ENCODE assay signal across 11 mouse cellular contexts in the genomic region with DNA sequence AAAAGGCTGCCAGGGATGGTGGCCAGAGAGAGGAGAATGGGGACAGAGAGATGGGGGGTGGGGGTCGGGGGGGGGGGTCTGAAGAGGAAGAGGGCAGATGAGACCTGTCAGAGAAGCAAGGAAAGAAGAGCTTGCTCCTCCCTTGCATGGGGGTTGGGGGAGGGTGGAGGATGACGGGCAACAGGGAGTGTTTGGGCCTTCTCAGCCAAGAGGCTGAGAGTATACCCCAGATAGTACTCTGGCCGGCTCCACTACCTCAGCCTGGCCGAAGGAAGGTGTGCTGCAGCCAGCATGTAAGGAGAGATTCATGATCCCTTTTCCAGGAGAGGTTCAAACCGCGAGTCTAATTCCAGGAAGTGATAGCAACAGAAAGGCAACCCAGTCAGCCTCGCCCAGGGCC. TPM values are rescaled to one million over a fixed set of nuclear protein-coding genes. Genes with fewer than 3 reads are reported as not detected.
DNase-seq lines count a peak whose midpoint lies in the region; ATAC-seq lines count a peak whose summit lies in the region.
"Had no signal": no experiment of that assay in that cellular context is flagged by ENCODE, and none has a peak within 500 bp of the region (broad histone marks: within the 10 kb centered on the region; RNA-seq: fewer than 3 reads in every experiment).

No protein-coding gene starts in this region.

- H3K27me3 ChIP-seq in embryonic facial prominence, embryonic 11.5 days (ENCODE audit: control insufficient read depth, insufficient read depth, low read length): no peaks in the 10 kb centered on the region
- H3K27me3 ChIP-seq in embryonic facial prominence, embryonic 10.5 days (replicated peaks; ENCODE audit: low read depth, poor library complexity, severe bottlenecking): peaks cover 18% of the 10 kb centered on the region
- no peaks in the 10 kb centered on the region for H3K27me3 ChIP-seq in embryonic facial prominence, embryonic 12.5 days
- no peaks in the 10 kb centered on the region for H3K27me3 ChIP-seq in midbrain, embryonic 14.5 days (ENCODE audit: control insufficient read depth, insufficient read depth, low read length)

- H3K9me3 ChIP-seq in embryonic facial prominence, embryonic 11.5 days (replicated peaks; ENCODE audit: control insufficient read depth, low read length): no peaks in the 10 kb centered on the region
- H3K9me3 ChIP-seq in embryonic facial prominence, embryonic 10.5 days: 0 out of 2 replicates have a peak, but pooled peaks cover 2% of the 10 kb centered on the region
- no peaks in the 10 kb centered on the region for H3K9me3 ChIP-seq in embryonic facial prominence, embryonic 12.5 days
- no peaks in the 10 kb centered on the region for H3K9me3 ChIP-seq in midbrain, embryonic 14.5 days (ENCODE audit: control insufficient read depth, low read length)

- ATAC-seq in embryonic facial prominence, embryonic 11.5 days (replicated peaks; ENCODE audit: insufficient number of reproducible peaks, low FRiP score, low TSS enrichment, low read depth): peak; percentile 51; the same call in 1 of the 2 replicates
- ATAC-seq in embryonic facial prominence, embryonic 12.5 days (ENCODE audit: insufficient number of reproducible peaks, insufficient read depth, low FRiP score, low TSS enrichment): no peak
- no peak for ATAC-seq in midbrain, embryonic 14.5 days (ENCODE audit: low FRiP score, low TSS enrichment)

- no peaks in the 10 kb centered on the region for H3K4me1 ChIP-seq in embryonic facial prominence, embryonic 11.5 days (ENCODE audit: control insufficient read depth, insufficient read depth, low read length)
- H3K4me1 ChIP-seq in embryonic facial prominence, embryonic 10.5 days: peaks cover 22% of the 10 kb centered on the region
- H3K4me1 ChIP-seq in embryonic facial prominence, embryonic 12.5 days: peaks cover 25% of the 10 kb centered on the region
- H3K4me1 ChIP-seq in midbrain, embryonic 14.5 days (ENCODE audit: control insufficient read depth, insufficient read depth, low read length): peaks cover 30% of the 10 kb centered on the region

- no peak overlapping the region for H3K4me2 ChIP-seq in embryonic facial prominence, embryonic 11.5 days (ENCODE audit: low read depth, low read length)
- H3K4me2 ChIP-seq in embryonic facial prominence, embryonic 12.5 days (replicated peaks): peak overlapping the region; percentile 37; the same call in 1 of the 2 replicates
- H3K4me2 ChIP-seq in midbrain, embryonic 14.5 days (ENCODE audit: low read length): no peak overlapping the region
- H3K4me2 ChIP-seq: lung, embryonic 14.5 days had no signal

- no peak overlapping the region for H3K4me3 ChIP-seq in embryonic facial prominence, embryonic 11.5 days (ENCODE audit: low read depth, low read length)
- no peak overlapping the region for H3K4me3 ChIP-seq in embryonic facial prominence, embryonic 10.5 days
- H3K4me3 ChIP-seq in embryonic facial prominence, embryonic 12.5 days: no peak overlapping the region
- H3K4me3 ChIP-seq in midbrain, embryonic 14.5 days (replicated peaks; ENCODE audit: low read depth, low read length): no peak overlapping the region
- H3K4me3 ChIP-seq: myocyte had no signal

- H3K9ac ChIP-seq in embryonic facial prominence, embryonic 11.5 days (replicated peaks; ENCODE audit: low read length): no peak overlapping the region
- no peak overlapping the region for H3K9ac ChIP-seq in embryonic facial prominence, embryonic 12.5 days
- no peak overlapping the region for H3K9ac ChIP-seq in midbrain, embryonic 14.5 days (replicated peaks; ENCODE audit: low read length)
- H3K9ac ChIP-seq: lung, embryonic 14.5 days had no signal

- H3K27ac ChIP-seq in embryonic facial prominence, embryonic 11.5 days (replicated peaks; ENCODE audit: low read depth, low read length): no peak overlapping the region
- no peak overlapping the region for H3K27ac ChIP-seq in embryonic facial prominence, embryonic 10.5 days (replicated peaks)
- peak overlapping the region; percentile 36; the same call in 1 of the 2 replicates for H3K27ac ChIP-seq in embryonic facial prominence, embryonic 12.5 days
- peak overlapping the region; percentile 70 for H3K27ac ChIP-seq in midbrain, embryonic 14.5 days (replicated peaks; ENCODE audit: low read depth, low read length)

- H3K36me3 ChIP-seq in embryonic facial prominence, embryonic 11.5 days (replicated peaks; ENCODE audit: control insufficient read depth, insufficient read depth, low read depth, low read length): no peaks in the 10 kb centered on the region
- no peaks in the 10 kb centered on the region for H3K36me3 ChIP-seq in embryonic facial prominence, embryonic 10.5 days (replicated peaks)
- no peaks in the 10 kb centered on the region for H3K36me3 ChIP-seq in embryonic facial prominence, embryonic 12.5 days
- no peaks in the 10 kb centered on the region for H3K36me3 ChIP-seq in midbrain, embryonic 14.5 days (ENCODE audit: control insufficient read depth, insufficient read depth, low read length)

- 22% methylated on average over 7 of the region's 7 CpGs for WGBS in embryonic facial prominence, embryonic 11.5 days
- 25% methylated on average over 7 of the region's 7 CpGs for WGBS in embryonic facial prominence, embryonic 10.5 days
- WGBS in embryonic facial prominence, embryonic 12.5 days: 26% methylated on average over 7 of the region's 7 CpGs
- 35% methylated on average over 7 of the region's 7 CpGs for WGBS in midbrain, embryonic 14.5 days

- DNase-seq in embryonic facial prominence, embryonic 11.5 days (ENCODE audit: low spot score): no peak
- DNase-seq in embryonic facial prominence, embryonic 10.5 days (ENCODE audit: low spot score): no peak
- peak; percentile 69 for DNase-seq in gastrocnemius, postnatal 25 days
- DNase-seq in midbrain, embryonic 14.5 days: no peak
- DNase-seq in cerebellum, adult 9-11 months: no peak
- no peak for DNase-seq in urinary bladder, adult 18-20 months (ENCODE audit: low spot score in 2 of 2)
- DNase-seq in cerebellum, postnatal 4 days (ENCODE audit: low spot score in 2 of 2): no peak
- DNase-seq: kidney, adult 11 months; lung, embryonic 14.5 days had no signal

RNA-seq across cellular contexts. Expression of a gene that starts 47.6 kb away (rescaled TPM):
- 7.1 and 7.8 TPM in 2 replicates for polyA plus RNA-seq in embryonic facial prominence, embryonic 11.5 days (2014; fragmentation: Nextera tagmentation; extraction: Ambion mirVana)
- 2.4 and 2.7 TPM in 2 replicates for polyA plus RNA-seq in embryonic facial prominence, embryonic 10.5 days (2016; fragmentation: Nextera tagmentation; extraction: Ambion mirVana)
- 9.8 and 11.4 TPM in 2 replicates for polyA plus RNA-seq in embryonic facial prominence, embryonic 12.5 days (2016; fragmentation: Nextera tagmentation; extraction: Ambion mirVana)
- total RNA-seq in gastrocnemius, postnatal 25 days (2021): 10 to 100 TPM; 21.5 to 23.8 TPM
- polyA plus RNA-seq in midbrain, embryonic 14.5 days (2014; fragmentation: Nextera tagmentation; extraction: Ambion mirVana): 13.9 and 19.4 TPM in 2 replicates

Comparison
In these comparisons a context has a peak if more than half of its experiments do, and no peak if none do; other contexts are left out.
1. H3K27ac ChIP-seq: peak in embryonic facial prominence, embryonic 12.5 days (single experiment) and midbrain, embryonic 14.5 days (single experiment); none in embryonic facial prominence, embryonic 11.5 days (single experiment) and embryonic facial prominence, embryonic 10.5 days (single experiment).